Mouse (Mus musculus): ENCODE data around the gene Pus1.
A peak's percentile ranks its signal among the peaks of the same experiment; 100 is the strongest.
"Not testable (repeated sequence)": the region's sequence is repeated elsewhere in the genome, so short reads cannot be mapped to it uniquely, and the experiment has no call there.

The Pus1 gene

DNA sequence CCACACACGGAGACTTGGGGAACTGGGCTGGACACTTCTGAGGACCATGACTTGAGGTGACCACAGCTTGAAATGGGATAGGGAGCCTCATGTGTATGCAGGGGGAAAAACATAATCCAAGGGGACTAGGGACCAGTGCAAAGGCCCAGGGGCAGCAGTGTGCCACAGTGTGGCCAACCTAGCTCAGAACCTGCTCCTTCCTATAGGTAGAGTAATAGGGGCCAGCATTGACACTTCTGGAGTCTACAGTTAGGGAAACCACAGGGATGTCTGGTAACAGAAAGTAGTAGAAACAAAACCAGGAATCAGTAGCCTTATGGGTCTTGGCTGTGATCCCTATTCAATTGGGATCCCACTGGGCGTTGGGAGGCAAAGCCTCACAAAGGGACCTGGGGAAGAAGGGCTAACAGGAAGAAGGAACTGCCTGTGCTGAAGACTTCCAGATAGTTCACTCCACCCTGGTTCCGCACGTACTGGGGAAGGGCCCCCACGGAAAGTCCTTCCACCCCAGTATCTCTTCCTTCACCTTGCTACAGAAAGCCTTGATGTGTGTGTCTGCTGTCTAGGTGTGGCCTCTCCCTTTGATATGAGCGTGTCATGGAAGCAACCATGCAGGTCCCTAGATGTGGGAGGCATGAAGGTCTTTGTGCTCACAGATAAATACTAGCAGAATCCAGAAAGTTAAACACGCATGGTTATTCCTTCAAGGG is 1.2 kb upstream of the Pus1 start:
- no peak for DNase-seq (ENCODE audit: extremely low read depth, low read depth)

- no peak for DNase-seq (ENCODE audit: extremely low read depth, low read depth)
These were observed 486 bp upstream of the Pus1 start for GRCm38 (mm10) chr5:110780761-110781528.

DNA sequence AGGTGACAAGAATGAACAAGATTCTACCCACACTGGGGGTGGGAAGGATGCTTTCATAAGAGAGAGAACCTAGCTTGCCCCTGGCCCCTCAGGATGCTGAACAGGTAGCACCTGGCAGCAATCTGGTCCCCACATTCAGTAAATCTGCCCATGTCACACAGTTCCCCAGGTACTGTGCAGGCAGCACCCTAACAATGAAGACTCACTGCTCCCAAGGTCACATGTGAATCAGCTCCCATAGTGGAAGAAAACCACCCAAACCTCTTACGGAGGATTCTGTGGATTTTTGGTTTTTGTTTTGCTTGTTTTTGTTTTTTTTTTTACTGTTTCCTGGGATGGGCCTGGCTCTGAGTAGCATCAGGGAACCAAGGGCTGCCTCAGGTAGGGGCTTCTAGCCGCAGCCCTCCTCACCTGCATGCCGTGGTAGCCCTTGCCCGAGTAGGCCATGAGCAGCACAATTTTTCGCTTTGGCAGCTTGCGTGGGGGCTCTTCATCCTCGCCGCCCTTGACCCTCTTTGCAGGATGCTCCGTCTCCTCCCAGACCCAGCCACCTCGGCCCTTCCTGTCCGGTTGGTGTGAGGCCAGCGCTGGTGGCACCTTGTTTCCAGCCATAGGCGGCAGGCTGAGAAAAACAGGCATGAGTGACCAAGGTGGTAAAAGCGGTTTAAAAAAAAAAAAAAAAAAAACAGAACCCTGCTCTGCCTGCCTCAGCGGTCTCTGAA is 1.0 kb downstream of the Pus1 start:
- no peak for DNase-seq (ENCODE audit: extremely low read depth, low read depth)

DNA sequence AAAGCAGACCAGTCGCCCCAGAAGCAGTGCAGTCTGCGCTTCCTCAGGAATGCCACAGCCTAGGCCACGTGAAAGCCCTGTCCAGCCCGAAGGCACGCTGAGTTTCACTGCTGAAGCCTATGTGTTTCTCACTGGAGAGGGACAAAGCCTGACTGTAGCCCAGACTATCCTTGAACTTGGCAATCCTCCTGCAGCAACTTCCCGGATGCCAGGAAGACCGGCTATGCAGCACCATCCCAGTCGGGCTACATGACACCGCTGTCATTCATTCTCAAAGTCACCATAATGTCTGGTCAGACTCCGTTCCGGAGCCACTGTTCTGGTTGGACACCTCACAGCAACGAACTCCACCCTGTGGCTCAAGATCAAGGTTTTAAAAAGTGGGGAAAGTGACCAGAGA is 2.2 kb downstream of the Pus1 start:
- no peak for DNase-seq (ENCODE audit: extremely low read depth, low read depth)

- DNase-seq (ENCODE audit: extremely low read depth, low read depth) = no peak
These were observed 4.3 kb downstream of the Pus1 start for GRCm38 (mm10) chr5:110776141-110776540.

- DNase-seq (ENCODE audit: extremely low read depth, low read depth) = no peak
These were observed 5.9 kb downstream of the Pus1 start for GRCm38 (mm10) chr5:110774511-110774910.

- not testable (repeated sequence) for DNase-seq (ENCODE audit: extremely low read depth, low read depth)
These were observed 7.5 kb downstream of the Pus1 start for GRCm38 (mm10) chr5:110772945-110773344.

GRCm38 (mm10) chr5:110770448-110771158 is 9.9 kb downstream of the Pus1 start, which contains the start of gene Ep400:
Gene Ep400 (minus strand): TSS chr5:110770717.
- peak; percentile 93 for DNase-seq (ENCODE audit: extremely low read depth, low read depth)

DNA sequence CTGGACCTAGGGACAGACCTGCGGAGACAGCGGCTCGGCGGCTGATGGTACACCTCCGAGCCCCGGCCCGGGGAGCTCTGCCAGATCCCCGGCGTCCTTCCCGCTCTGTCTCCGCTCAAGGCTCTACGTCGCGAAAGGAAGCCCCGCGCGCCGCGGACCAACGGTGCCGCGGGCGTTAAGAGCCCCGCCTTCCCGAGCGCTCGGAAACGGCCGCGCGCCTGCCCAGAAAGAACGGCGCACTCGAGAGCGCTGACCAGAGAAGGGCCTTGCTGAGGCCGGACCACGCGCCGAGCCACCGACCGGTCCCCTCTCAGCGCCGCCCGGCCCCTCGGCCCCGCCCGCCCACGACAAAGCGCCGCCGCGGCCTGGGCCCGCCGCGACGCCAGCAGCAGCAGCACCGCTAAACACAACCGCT is 10.4 kb downstream of the Pus1 start:
- no peak for DNase-seq (ENCODE audit: extremely low read depth, low read depth)

- peak; percentile 19 for DNase-seq (ENCODE audit: extremely low read depth, low read depth)
These were observed 11.2 kb downstream of the Pus1 start for GRCm38 (mm10) chr5:110769272-110769671.

GRCm38 (mm10) chr5:110763890-110764289 is 16.6 kb downstream of the Pus1 start:
- no peak for DNase-seq (ENCODE audit: extremely low read depth, low read depth)

GRCm38 (mm10) chr5:110745021-110745420 is 35.4 kb downstream of the Pus1 start:
- DNase-seq (ENCODE audit: extremely low read depth, low read depth) = no peak

DNA sequence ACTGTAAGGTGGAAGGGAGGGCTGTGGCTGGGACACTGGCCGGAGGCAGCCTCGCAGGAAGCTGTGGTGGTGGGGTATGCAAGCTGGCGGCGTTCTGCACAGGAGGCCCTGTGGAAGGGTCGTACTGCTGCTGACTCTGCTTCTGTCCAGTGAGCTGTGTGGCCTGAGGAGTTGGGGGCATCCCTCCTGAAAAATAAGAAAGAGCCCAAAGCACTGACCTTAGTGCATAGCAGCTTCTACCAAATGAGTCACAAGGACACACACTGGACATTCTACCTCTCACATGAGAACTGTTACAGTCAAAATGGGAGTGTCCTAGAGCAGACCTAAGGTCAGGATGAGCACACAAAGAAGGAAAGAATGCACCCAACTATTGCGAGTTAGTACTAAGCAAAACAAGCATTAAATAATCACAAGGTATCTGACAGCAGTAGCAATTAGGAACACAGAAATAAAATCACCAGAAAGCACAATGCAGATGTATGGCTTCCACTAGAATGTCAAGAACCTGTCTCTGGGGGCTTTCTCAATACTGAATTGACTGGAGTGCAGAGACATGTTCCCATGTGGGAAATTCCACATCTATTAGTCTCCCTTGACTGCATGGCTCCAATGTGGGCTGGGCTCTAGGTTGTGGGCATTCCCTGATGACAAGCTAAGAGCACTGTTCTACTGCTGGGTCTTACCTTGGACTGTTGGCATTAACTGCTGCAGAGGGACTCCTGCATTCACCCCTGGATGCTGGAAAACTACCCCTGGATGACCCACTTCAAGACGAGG is 40.8 kb downstream of the Pus1 start:
- no peak for DNase-seq (ENCODE audit: extremely low read depth, low read depth)

GRCm38 (mm10) chr5:110735606-110736005 is 44.9 kb downstream of the Pus1 start:
- no peak for DNase-seq (ENCODE audit: extremely low read depth, low read depth)

DNA sequence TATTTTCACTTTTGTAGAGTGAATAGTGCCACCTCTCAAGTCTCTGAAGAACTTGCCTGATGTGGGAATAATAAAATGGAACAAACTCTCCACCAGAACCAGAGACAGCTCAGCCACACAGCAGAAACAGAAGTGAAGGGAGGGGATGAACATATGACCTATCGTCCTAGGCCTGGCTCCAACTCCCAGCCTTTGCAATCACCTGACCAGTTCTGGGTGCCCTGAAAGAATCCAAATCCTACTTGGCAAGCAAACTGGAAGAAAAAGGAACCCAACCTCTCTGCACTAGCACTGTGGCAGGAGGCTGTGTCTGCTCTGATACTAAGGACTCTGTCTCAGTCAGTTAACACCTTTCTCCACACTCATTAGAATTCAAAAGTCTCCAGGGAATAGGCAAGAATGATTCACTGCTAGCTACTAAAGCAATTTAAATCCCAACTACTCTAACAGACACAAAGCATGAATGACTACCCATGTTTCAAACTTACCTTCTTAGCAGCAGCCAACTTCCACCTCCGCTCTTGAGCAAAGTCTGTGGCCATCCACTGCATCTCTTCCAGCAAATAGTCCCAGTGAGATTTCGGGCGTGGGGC is 47.1 kb downstream of the Pus1 start:
- DNase-seq (ENCODE audit: extremely low read depth, low read depth) = no peak

DNA sequence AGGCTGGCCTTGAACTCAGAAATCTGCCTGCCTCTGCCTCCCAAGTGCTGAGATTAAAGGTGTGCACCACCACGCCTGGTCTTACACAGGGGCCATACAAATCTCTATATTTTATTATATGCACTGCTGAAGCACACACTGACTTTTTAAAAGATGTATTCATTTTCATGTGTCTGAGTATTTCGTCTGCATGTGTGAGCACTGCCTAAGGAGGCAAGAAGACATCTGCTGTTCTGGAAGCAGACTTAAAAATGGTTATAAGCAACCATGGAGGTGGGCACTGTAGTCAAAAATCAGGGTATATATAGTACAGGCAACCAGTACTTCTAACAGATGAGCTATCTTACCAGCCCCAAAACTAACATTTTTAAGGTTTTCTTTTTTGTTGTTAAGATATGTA is 49.2 kb downstream of the Pus1 start:
- no peak for DNase-seq (ENCODE audit: extremely low read depth, low read depth)

- DNase-seq (ENCODE audit: extremely low read depth, low read depth) = no peak
These were observed 52.6 kb downstream of the Pus1 start for GRCm38 (mm10) chr5:110727850-110728249.

Data from MEL-GATA-1-ER (cell line).